Mouse (Mus musculus): ENCODE measurements around the gene Dscaml1. TPM values are rescaled to one million over a fixed set of nuclear protein-coding genes. Genes with fewer than 3 reads are reported as not detected.
A peak's percentile ranks its signal among the peaks of the same experiment; 100 is the strongest.

Gene Dscaml1
- polyA plus RNA-seq, 1 experiment from 2014 or later: 1.1 TPM

DNA sequence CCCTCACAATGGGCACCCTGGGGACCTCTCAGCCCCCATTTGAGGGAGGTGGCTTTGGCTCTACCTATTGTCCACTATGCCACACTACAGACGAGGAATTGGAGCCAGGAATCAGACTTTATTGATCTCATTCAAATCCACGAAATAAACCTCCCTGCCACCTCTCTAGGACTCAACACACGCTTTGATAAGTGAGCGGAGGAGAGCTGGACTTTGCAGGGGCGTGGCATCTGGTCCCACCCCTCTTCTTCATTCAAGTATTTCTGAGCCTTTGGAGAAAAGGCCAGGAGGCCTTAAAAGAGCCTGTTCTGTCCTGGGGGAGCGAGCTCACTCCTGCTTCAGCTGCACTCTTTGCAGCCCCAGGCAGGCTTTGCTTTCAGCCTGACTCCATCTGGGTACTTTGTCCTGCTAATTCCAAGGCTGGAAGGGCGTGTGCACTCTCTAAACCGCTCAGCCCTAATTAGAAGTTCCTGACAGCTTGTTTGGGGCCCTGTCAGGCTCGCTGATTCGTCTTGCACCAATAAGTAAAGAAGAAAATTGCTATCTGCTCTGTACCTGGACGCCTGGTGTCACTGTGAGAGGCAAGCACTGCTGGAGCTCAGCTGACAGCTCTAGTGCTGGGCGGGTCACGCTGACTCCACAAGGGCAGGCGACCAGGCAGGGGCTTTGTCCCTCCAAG, 75.7 kb downstream of the Dscaml1 start:
- 15% methylated on average over 14 of the region's 14 CpGs for WGBS
- Histone ChIP-seq H3K4me1 (ENCODE audit: control insufficient read depth, insufficient read depth, low read length) (peaks cover 8% of the 10 kb centered on the region; the same call in 1 of the 2 replicates), H3K4me3 (ENCODE audit: low read depth, low read length) (no peak overlapping the region), H3K4me2 (ENCODE audit: low read depth) (no peak overlapping the region), H3K27me3 (ENCODE audit: control insufficient read depth, insufficient read depth, low read length) (no peaks in the 10 kb centered on the region), H3K9ac (ENCODE audit: low read length) (no peak overlapping the region), H3K9me3 (ENCODE audit: control insufficient read depth, low read length) (no peaks in the 10 kb centered on the region), H3K36me3 (ENCODE audit: control insufficient read depth, insufficient read depth, low read length) (no peaks in the 10 kb centered on the region), H3K27ac (ENCODE audit: low read depth, low read length) (no peak overlapping the region)
- ATAC-seq (ENCODE audit: insufficient read depth, low FRiP score, low TSS enrichment) (no peak), DNase-seq (ENCODE audit: low spot score) (no peak)

DNA sequence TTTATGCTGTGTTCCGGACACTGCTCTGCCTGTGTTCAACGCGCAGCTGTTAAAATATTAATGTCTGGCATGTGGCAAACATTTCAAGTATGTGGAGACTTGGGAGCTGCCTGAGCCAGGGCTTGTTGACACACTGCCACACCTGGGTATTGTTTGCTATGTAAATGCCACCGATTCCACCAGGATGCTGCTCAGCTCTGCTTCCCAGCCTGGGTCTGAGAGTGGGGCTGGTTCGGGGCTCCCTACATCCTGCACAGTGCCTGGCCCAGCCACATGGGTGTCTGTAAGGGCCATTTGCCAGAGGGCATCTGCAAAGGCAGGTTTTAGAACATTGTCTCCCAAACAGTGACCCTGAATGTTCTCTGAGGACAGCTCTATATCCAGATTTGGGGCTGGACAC, 78.5 kb downstream of the Dscaml1 start:
- Histone ChIP-seq H3K4me1 (ENCODE audit: control insufficient read depth, insufficient read depth, low read length) (peaks cover 12% of the 10 kb centered on the region; the same call in 1 of the 2 replicates), H3K4me2 (ENCODE audit: low read depth) (no peak overlapping the region), H3K36me3 (ENCODE audit: control insufficient read depth, insufficient read depth, low read length) (no peaks in the 10 kb centered on the region), H3K9ac (ENCODE audit: low read length) (no peak overlapping the region), H3K9me3 (ENCODE audit: control insufficient read depth, low read length) (no peaks in the 10 kb centered on the region), H3K4me3 (ENCODE audit: low read depth, low read length) (no peak overlapping the region), H3K27me3 (ENCODE audit: control insufficient read depth, insufficient read depth, low read length) (no peaks in the 10 kb centered on the region), H3K27ac (ENCODE audit: low read depth, low read length) (no peak overlapping the region)
- 63% methylated on average over 5 of the region's 5 CpGs for WGBS
- ATAC-seq (ENCODE audit: insufficient read depth, low FRiP score, low TSS enrichment): no peak
- no peak for DNase-seq (ENCODE audit: low spot score)

DNA sequence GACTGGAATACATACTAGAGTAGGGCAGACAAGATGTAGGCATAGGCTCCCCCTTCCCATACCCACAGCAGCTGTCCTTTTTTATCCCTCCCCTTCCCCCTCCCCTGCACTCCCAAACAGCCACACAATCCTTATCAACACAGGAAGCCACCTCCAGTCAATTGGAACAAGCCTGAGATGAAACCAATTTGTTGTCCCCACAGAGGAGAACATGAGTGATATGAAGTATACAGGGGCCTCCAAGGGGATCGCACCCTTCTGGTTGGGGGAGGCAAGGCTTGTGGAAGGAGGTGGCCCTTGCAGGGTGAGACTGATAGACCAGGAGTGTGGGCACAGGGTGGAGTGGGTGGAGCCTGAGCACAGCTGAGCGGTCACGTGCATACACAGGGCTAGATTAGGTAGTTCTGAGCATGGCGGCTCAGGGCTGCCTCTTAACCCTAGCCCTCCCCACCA, 79.1 kb downstream of the Dscaml1 start:
- H3K27me3 ChIP-seq (ENCODE audit: control insufficient read depth, insufficient read depth, low read length): no peaks in the 10 kb centered on the region
- no peak overlapping the region for H3K27ac ChIP-seq (ENCODE audit: low read depth, low read length)
- WGBS: 75% methylated on average over 4 of the region's 4 CpGs
- peak; percentile 32 for DNase-seq (ENCODE audit: low spot score)
- no peak overlapping the region for H3K4me2 ChIP-seq (ENCODE audit: low read depth)
- H3K9ac ChIP-seq (ENCODE audit: low read length): no peak overlapping the region
- H3K4me1 ChIP-seq (ENCODE audit: control insufficient read depth, insufficient read depth, low read length): peaks cover 12% of the 10 kb centered on the region; the same call in 1 of the 2 replicates
- no peaks in the 10 kb centered on the region for H3K36me3 ChIP-seq (ENCODE audit: control insufficient read depth, insufficient read depth, low read length)
- no peak overlapping the region for H3K4me3 ChIP-seq (ENCODE audit: low read depth, low read length)
- H3K9me3 ChIP-seq (ENCODE audit: control insufficient read depth, low read length): no peaks in the 10 kb centered on the region
- ATAC-seq (ENCODE audit: insufficient read depth, low FRiP score, low TSS enrichment): no peak

- Histone ChIP-seq H3K9me3 (ENCODE audit: control insufficient read depth, low read length) (no peaks in the 10 kb centered on the region), H3K4me1 (ENCODE audit: control insufficient read depth, insufficient read depth, low read length) (peaks cover 9% of the 10 kb centered on the region; the same call in 1 of the 2 replicates), H3K36me3 (ENCODE audit: control insufficient read depth, insufficient read depth, low read length) (no peaks in the 10 kb centered on the region), H3K27ac (ENCODE audit: low read depth, low read length) (no peak overlapping the region), H3K27me3 (ENCODE audit: control insufficient read depth, insufficient read depth, low read length) (no peaks in the 10 kb centered on the region), H3K9ac (ENCODE audit: low read length) (no peak overlapping the region), H3K4me3 (ENCODE audit: low read depth, low read length) (no peak overlapping the region), H3K4me2 (ENCODE audit: low read depth) (no peak overlapping the region)
- DNase-seq (ENCODE audit: low spot score) (no peak), ATAC-seq (ENCODE audit: insufficient read depth, low FRiP score, low TSS enrichment) (no peak)
- WGBS: 41% methylated on average over 9 of the region's 9 CpGs
These were observed 81.1 kb downstream of the Dscaml1 start for GRCm38 (mm10) chr9:45507482-45507881.

DNA sequence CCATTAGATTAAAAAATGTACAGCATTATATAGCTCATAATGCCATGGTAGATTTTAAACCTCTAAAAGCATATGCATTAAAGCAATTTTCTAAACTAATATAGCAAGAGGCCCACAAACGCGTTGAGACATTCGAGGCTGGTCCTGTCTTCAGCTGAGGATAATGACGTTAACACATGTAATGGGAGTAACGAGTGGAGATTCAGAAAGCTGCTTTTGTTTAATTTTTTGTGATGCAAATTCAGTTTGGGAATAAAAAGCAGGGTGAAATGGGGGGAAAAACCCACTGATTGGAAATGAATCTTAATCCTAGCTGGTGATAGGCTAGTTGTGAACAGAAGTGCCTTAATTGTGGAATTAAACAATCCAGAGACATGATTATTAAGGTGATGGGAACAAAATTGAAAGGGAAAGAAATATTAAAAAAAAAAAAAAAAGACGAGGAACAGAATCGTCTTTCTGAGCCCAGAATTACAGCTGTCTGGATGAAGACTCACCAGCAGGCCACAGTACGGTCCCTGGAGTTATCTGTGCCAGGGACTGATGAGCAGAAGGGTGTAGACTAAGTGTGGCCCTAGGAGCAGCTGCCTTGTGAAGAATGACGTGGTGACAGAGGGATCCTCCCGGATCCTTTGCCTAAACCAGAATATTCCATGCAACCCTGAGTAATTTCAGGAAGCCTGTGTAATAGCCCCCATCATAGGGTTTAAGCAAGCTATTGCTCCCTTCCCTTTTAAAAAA, 84.5 kb downstream of the Dscaml1 start:
- Histone ChIP-seq H3K9ac (ENCODE audit: low read length) (no peak overlapping the region), H3K27me3 (ENCODE audit: control insufficient read depth, insufficient read depth, low read length) (no peaks in the 10 kb centered on the region), H3K9me3 (ENCODE audit: control insufficient read depth, low read length) (no peaks in the 10 kb centered on the region), H3K4me1 (ENCODE audit: control insufficient read depth, insufficient read depth, low read length) (peaks cover 4% of the 10 kb centered on the region; the same call in 1 of the 2 replicates), H3K4me2 (ENCODE audit: low read depth) (no peak overlapping the region), H3K36me3 (ENCODE audit: control insufficient read depth, insufficient read depth, low read length) (no peaks in the 10 kb centered on the region), H3K27ac (ENCODE audit: low read depth, low read length) (no peak overlapping the region), H3K4me3 (ENCODE audit: low read depth, low read length) (no peak overlapping the region)
- WGBS: 69% methylated on average over 10 of the region's 10 CpGs
- ATAC-seq (ENCODE audit: insufficient read depth, low FRiP score, low TSS enrichment): no peak
- DNase-seq (ENCODE audit: low spot score): no peak

DNA sequence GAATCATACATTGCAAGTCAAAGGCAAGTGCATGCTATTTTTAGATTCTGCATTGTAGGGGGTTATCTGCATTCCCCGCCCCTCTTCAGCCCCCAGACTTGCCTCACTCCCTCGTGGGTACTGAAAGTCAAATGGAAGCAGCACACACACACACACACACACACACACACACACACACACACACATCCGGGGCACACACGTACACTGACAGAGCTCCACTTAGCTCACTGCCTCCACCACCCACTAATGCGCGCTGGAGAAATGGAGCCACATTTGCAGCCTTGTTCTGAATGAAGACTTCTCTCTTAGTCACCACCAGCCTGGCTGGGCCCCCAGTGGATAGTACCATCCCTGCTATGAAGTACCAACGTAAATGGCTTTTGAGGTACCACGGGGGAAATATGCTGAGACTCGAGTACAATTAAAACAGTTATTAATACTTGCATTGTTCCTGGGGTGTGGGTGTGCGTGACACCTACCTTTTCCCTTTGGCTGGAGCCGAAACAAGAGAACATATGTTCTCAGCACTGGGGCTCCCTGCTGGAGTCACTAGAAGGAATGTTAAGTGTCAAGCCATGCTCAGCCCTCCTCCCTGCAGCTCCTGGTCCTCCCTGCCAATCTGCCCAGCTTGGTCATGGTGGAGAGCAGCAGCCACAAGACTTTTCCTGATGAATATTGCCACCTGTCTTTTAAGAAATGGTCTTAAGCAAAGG, 91.7 kb downstream of the Dscaml1 start:
- no peaks in the 10 kb centered on the region for H3K36me3 ChIP-seq (ENCODE audit: control insufficient read depth, insufficient read depth, low read length)
- H3K9me3 ChIP-seq (ENCODE audit: control insufficient read depth, low read length): no peaks in the 10 kb centered on the region
- WGBS: 81% methylated on average over 11 of the region's 11 CpGs
- H3K27me3 ChIP-seq (ENCODE audit: control insufficient read depth, insufficient read depth, low read length): no peaks in the 10 kb centered on the region
- H3K4me2 ChIP-seq (ENCODE audit: low read depth): no peak overlapping the region
- no peak overlapping the region for H3K4me3 ChIP-seq (ENCODE audit: low read depth, low read length)
- no peak for ATAC-seq (ENCODE audit: insufficient read depth, low FRiP score, low TSS enrichment)
- no peak for DNase-seq (ENCODE audit: low spot score)
- H3K27ac ChIP-seq (ENCODE audit: low read depth, low read length): no peak overlapping the region
- no peak overlapping the region for H3K9ac ChIP-seq (ENCODE audit: low read length)
- no peaks in the 10 kb centered on the region for H3K4me1 ChIP-seq (ENCODE audit: control insufficient read depth, insufficient read depth, low read length)

DNA sequence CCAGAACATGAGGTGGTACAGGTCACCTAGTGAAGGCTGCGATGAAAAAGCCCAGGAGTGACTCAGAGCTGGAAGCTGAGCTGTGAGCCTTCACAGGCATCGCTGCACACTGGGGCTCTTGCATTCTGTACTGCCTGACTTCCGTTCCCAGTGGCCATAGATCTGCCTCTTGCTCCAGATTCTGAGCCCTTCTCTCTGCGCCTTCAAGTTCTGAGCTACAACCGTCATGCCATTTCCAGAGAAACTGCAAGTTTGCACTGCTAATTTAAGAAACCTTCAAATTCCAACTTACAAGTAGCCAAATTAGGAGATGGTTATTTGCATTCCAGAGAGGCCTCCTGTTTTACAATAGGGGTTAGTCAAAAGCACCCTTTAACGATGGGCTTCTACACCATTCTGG, 93.4 kb downstream of the Dscaml1 start:
- WGBS: 75% methylated on average over 6 of the region's 6 CpGs
- no peak overlapping the region for H3K9ac ChIP-seq (ENCODE audit: low read length)
- no peak overlapping the region for H3K4me2 ChIP-seq (ENCODE audit: low read depth)
- H3K27me3 ChIP-seq (ENCODE audit: control insufficient read depth, insufficient read depth, low read length): no peaks in the 10 kb centered on the region
- no peaks in the 10 kb centered on the region for H3K36me3 ChIP-seq (ENCODE audit: control insufficient read depth, insufficient read depth, low read length)
- H3K4me1 ChIP-seq (ENCODE audit: control insufficient read depth, insufficient read depth, low read length): no peaks in the 10 kb centered on the region
- DNase-seq (ENCODE audit: low spot score): no peak
- H3K9me3 ChIP-seq (ENCODE audit: control insufficient read depth, low read length): no peaks in the 10 kb centered on the region
- ATAC-seq (ENCODE audit: insufficient read depth, low FRiP score, low TSS enrichment): no peak
- H3K4me3 ChIP-seq (ENCODE audit: low read depth, low read length): no peak overlapping the region
- H3K27ac ChIP-seq (ENCODE audit: low read depth, low read length): no peak overlapping the region

GRCm38 (mm10) chr9:45522866-45523265, 96.4 kb downstream of the Dscaml1 start:
- Histone ChIP-seq H3K4me3 (ENCODE audit: low read depth, low read length) (no peak overlapping the region), H3K9me3 (ENCODE audit: control insufficient read depth, low read length) (no peaks in the 10 kb centered on the region), H3K4me2 (ENCODE audit: low read depth) (no peak overlapping the region), H3K36me3 (ENCODE audit: control insufficient read depth, insufficient read depth, low read length) (no peaks in the 10 kb centered on the region), H3K4me1 (ENCODE audit: control insufficient read depth, insufficient read depth, low read length) (no peaks in the 10 kb centered on the region), H3K27me3 (ENCODE audit: control insufficient read depth, insufficient read depth, low read length) (no peaks in the 10 kb centered on the region), H3K9ac (ENCODE audit: low read length) (no peak overlapping the region), H3K27ac (ENCODE audit: low read depth, low read length) (no peak overlapping the region)
- WGBS: 76% methylated on average over 3 of the region's 3 CpGs
- ATAC-seq (ENCODE audit: insufficient read depth, low FRiP score, low TSS enrichment) (no peak), DNase-seq (ENCODE audit: low spot score) (no peak)

All from neural tube, embryonic 11.5 days (tissue).